Mouse (Mus musculus): Measurements from ENCODE around the gene Pcdh8. TPM values are rescaled to one million over a fixed set of nuclear protein-coding genes. Genes with fewer than 3 reads are reported as not detected.
A peak's percentile ranks its signal among the peaks of the same experiment; 100 is the strongest.

Pcdh8 gene
- total and polyA plus RNA-seq, 3 experiments, result not detected

- 86% methylated on average over 9 of the region's 9 CpGs for WGBS
- Histone ChIP-seq H3K4me3 (no peak overlapping the region), H3K4me1 (ENCODE audit: control insufficient read depth, insufficient read depth, low read length) (peaks cover 2% of the 10 kb centered on the region; the same call in 1 of the 2 replicates), H3K79me2 (replicated peaks; ENCODE audit: control insufficient read depth, insufficient read depth, low read length) (no peaks in the 10 kb centered on the region), H3K9ac (ENCODE audit: low read depth, low read length) (no peak overlapping the region), H3K27me3 (ENCODE audit: control insufficient read depth, insufficient read depth, low read length) (no peaks in the 10 kb centered on the region), H3K36me3 (ENCODE audit: control insufficient read depth, insufficient read depth, low read length) (no peaks in the 10 kb centered on the region), H3K27ac (no peak overlapping the region)
- intact Hi-C loops (cut with DNase I), result loop anchor here (2.0 kb wide), 1 partner anchor 122 kb away; no protein-coding TSS in a partner anchor
- TF ChIP-seq POLR2A (IDR thresholded peaks at IDR 0.05; ENCODE audit: insufficient read depth, low read depth, low read length) (no peak), CTCF (IDR thresholded peaks at IDR 0.05) (no peak), EP300 (IDR thresholded peaks at IDR 0.05; ENCODE audit: insufficient read depth, low read depth, low read length) (no peak)
- no peak for DNase-seq
Observed at GRCm38 (mm10) chr14:79738441-79738840, 32.7 kb downstream of the Pcdh8 start.

- intact Hi-C loops (cut with DNase I), result loop anchor here (2.0 kb wide), 1 partner anchor 121 kb away; no protein-coding TSS in a partner anchor
- H3K4me1 ChIP-seq (ENCODE audit: control insufficient read depth, insufficient read depth, low read length), result peaks cover 2% of the 10 kb centered on the region; the same call in 1 of the 2 replicates
- H3K36me3 ChIP-seq (ENCODE audit: control insufficient read depth, insufficient read depth, low read length), result no peaks in the 10 kb centered on the region
- WGBS, result 64% methylated on average over 9 of the region's 9 CpGs
- H3K79me2 ChIP-seq (replicated peaks; ENCODE audit: control insufficient read depth, insufficient read depth, low read length), result no peaks in the 10 kb centered on the region
- no peak overlapping the region for H3K4me3 ChIP-seq
- peak; percentile 17 to 45 for DNase-seq
- H3K9ac ChIP-seq (ENCODE audit: low read depth, low read length), result no peak overlapping the region
- H3K27ac ChIP-seq, result no peak overlapping the region
- no peaks in the 10 kb centered on the region for H3K27me3 ChIP-seq (ENCODE audit: control insufficient read depth, insufficient read depth, low read length)
- no peak for TF ChIP-seq POLR2A (IDR thresholded peaks at IDR 0.05; ENCODE audit: insufficient read depth, low read depth, low read length)
- TF ChIP-seq CTCF (IDR thresholded peaks at IDR 0.05), result peak; percentile 76
Observed at GRCm38 (mm10) chr14:79737642-79738379, 33.3 kb downstream of the Pcdh8 start.

GRCm38 (mm10) chr14:79736781-79737180, 34.3 kb downstream of the Pcdh8 start:
- TF ChIP-seq EP300 (IDR thresholded peaks at IDR 0.05; ENCODE audit: insufficient read depth, low read depth, low read length) (no peak), CTCF (IDR thresholded peaks at IDR 0.05) (no peak), POLR2A (IDR thresholded peaks at IDR 0.05; ENCODE audit: insufficient read depth, low read depth, low read length) (no peak)
- H3K36me3 ChIP-seq (ENCODE audit: control insufficient read depth, insufficient read depth, low read length), result no peaks in the 10 kb centered on the region
- no peak for DNase-seq
- intact Hi-C loops (cut with DNase I), result no loop called here
- H3K9ac ChIP-seq (ENCODE audit: low read depth, low read length), result no peak overlapping the region
- no peak overlapping the region for H3K27ac ChIP-seq
- peaks cover 2% of the 10 kb centered on the region; the same call in 1 of the 2 replicates for H3K4me1 ChIP-seq (ENCODE audit: control insufficient read depth, insufficient read depth, low read length)
- WGBS, result 42% methylated on average over 6 of the region's 6 CpGs
- no peaks in the 10 kb centered on the region for H3K27me3 ChIP-seq (ENCODE audit: control insufficient read depth, insufficient read depth, low read length)
- no peak overlapping the region for H3K4me3 ChIP-seq
- H3K79me2 ChIP-seq (replicated peaks; ENCODE audit: control insufficient read depth, insufficient read depth, low read length), result no peaks in the 10 kb centered on the region

- Histone ChIP-seq H3K27me3 (ENCODE audit: control insufficient read depth, insufficient read depth, low read length) (no peaks in the 10 kb centered on the region), H3K4me3 (no peak overlapping the region), H3K36me3 (ENCODE audit: control insufficient read depth, insufficient read depth, low read length) (no peaks in the 10 kb centered on the region), H3K27ac (no peak overlapping the region), H3K79me2 (replicated peaks; ENCODE audit: control insufficient read depth, insufficient read depth, low read length) (no peaks in the 10 kb centered on the region), H3K9ac (ENCODE audit: low read depth, low read length) (no peak overlapping the region), H3K4me1 (ENCODE audit: control insufficient read depth, insufficient read depth, low read length) (peaks cover 2% of the 10 kb centered on the region; the same call in 1 of the 2 replicates)
- DNase-seq, result no peak
- 59% methylated on average over 6 of the region's 6 CpGs for WGBS
- TF ChIP-seq EP300 (IDR thresholded peaks at IDR 0.05; ENCODE audit: insufficient read depth, low read depth, low read length) (no peak), POLR2A (IDR thresholded peaks at IDR 0.05; ENCODE audit: insufficient read depth, low read depth, low read length) (no peak), CTCF (IDR thresholded peaks at IDR 0.05) (no peak)
- intact Hi-C loops (cut with DNase I), result no loop called here
Observed at GRCm38 (mm10) chr14:79733501-79733900, 37.6 kb downstream of the Pcdh8 start.

GRCm38 (mm10) chr14:79728811-79729210, 42.3 kb downstream of the Pcdh8 start:
- H3K27ac ChIP-seq, result no peak overlapping the region
- no peak overlapping the region for H3K9ac ChIP-seq (ENCODE audit: low read depth, low read length)
- no peaks in the 10 kb centered on the region for H3K4me1 ChIP-seq (ENCODE audit: control insufficient read depth, insufficient read depth, low read length)
- H3K4me3 ChIP-seq, result no peak overlapping the region
- TF ChIP-seq POLR2A (IDR thresholded peaks at IDR 0.05; ENCODE audit: insufficient read depth, low read depth, low read length), result no peak
- no peak for TF ChIP-seq CTCF (IDR thresholded peaks at IDR 0.05)
- no peak for TF ChIP-seq EP300 (IDR thresholded peaks at IDR 0.05; ENCODE audit: insufficient read depth, low read depth, low read length)
- no peaks in the 10 kb centered on the region for H3K79me2 ChIP-seq (replicated peaks; ENCODE audit: control insufficient read depth, insufficient read depth, low read length)
- H3K36me3 ChIP-seq (ENCODE audit: control insufficient read depth, insufficient read depth, low read length), result no peaks in the 10 kb centered on the region
- DNase-seq, result no peak
- 51% methylated on average over 6 of the region's 6 CpGs for WGBS
- no peaks in the 10 kb centered on the region for H3K27me3 ChIP-seq (ENCODE audit: control insufficient read depth, insufficient read depth, low read length)
- intact Hi-C loops (cut with DNase I), result no loop called here

- H3K36me3 ChIP-seq (ENCODE audit: control insufficient read depth, insufficient read depth, low read length), result no peaks in the 10 kb centered on the region
- no peaks in the 10 kb centered on the region for H3K79me2 ChIP-seq (replicated peaks; ENCODE audit: control insufficient read depth, insufficient read depth, low read length)
- intact Hi-C loops (cut with DNase I), result no loop called here
- H3K4me1 ChIP-seq (ENCODE audit: control insufficient read depth, insufficient read depth, low read length), result no peaks in the 10 kb centered on the region
- no peak for TF ChIP-seq EP300 (IDR thresholded peaks at IDR 0.05; ENCODE audit: insufficient read depth, low read depth, low read length)
- no peak overlapping the region for H3K4me3 ChIP-seq
- H3K9ac ChIP-seq (ENCODE audit: low read depth, low read length), result no peak overlapping the region
- DNase-seq, result no peak
- no peaks in the 10 kb centered on the region for H3K27me3 ChIP-seq (ENCODE audit: control insufficient read depth, insufficient read depth, low read length)
- WGBS, result 79% methylated on average over 18 of the region's 18 CpGs
- no peak overlapping the region for H3K27ac ChIP-seq
Observed at GRCm38 (mm10) chr14:79724002-79724681, 47.0 kb downstream of the Pcdh8 start.

All from heart, adult 2 months (tissue).